Mouse (Mus musculus): Measurements from ENCODE around the gene Ankrd53. TPM values are rescaled to one million over a fixed set of nuclear protein-coding genes. Genes with fewer than 3 reads are reported as not detected.

Ankrd53 gene
- total and polyA plus RNA-seq, 2 experiments from 2014 or later, result 0.12 TPM; not detected in 1

DNA sequence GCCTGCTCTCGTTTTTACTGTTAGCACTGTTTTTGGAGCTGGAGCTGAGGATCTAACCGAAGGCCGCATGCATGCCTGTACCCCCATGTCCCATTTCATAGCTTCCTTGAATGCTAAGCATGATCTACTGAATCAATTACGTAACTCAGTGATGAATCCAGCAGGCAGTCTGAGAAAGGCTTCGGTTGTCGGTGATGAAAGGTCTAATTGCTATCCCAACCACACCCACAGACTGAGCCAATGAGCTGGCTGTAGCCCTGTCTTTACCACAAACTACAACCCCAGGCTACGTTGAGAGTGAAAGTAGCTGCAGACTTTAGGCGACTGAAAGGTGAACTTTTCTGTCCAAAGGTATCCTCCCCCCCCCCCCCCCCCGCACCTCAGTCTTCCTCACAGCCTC, 11.7 kb downstream of the Ankrd53 start:
- WGBS, result 74% methylated on average over 8 of the region's 9 CpGs
- peak overlapping the region; percentile 71 for H3K4me3 ChIP-seq (ENCODE audit: low read depth, low read length)
- no peaks in the 10 kb centered on the region for H3K27me3 ChIP-seq (ENCODE audit: insufficient read depth, low read length)
- no peak for TF ChIP-seq CTCF (IDR thresholded peaks at IDR 0.05)
- H3K9ac ChIP-seq (replicated peaks; ENCODE audit: low read length, poor library complexity, severe bottlenecking), result peak overlapping the region; percentile 82; the same call in 1 of the 2 replicates
- no peak overlapping the region for H3K27ac ChIP-seq (ENCODE audit: low read depth, low read length)
- DNase-seq (ENCODE audit: low spot score) (no peak), ATAC-seq (ENCODE audit: low FRiP score) (no peak)
- H3K4me1 ChIP-seq (ENCODE audit: insufficient read depth, low read length), result peaks cover 11% of the 10 kb centered on the region; the same call in 1 of the 2 replicates
- peak overlapping the region; percentile 92 for H3K4me2 ChIP-seq (ENCODE audit: low read depth, low read length, poor library complexity, severe bottlenecking)
- no peaks in the 10 kb centered on the region for H3K9me3 ChIP-seq (ENCODE audit: low read length)
- peaks cover 26% of the 10 kb centered on the region for H3K36me3 ChIP-seq (ENCODE audit: insufficient read depth, low read length)

- Histone ChIP-seq H3K27me3 (ENCODE audit: insufficient read depth, low read length) (no peaks in the 10 kb centered on the region), H3K9me3 (ENCODE audit: low read length) (no peaks in the 10 kb centered on the region), H3K9ac (replicated peaks; ENCODE audit: low read length, poor library complexity, severe bottlenecking) (peak overlapping the region; percentile 82), H3K27ac (ENCODE audit: low read depth, low read length) (peak overlapping the region; percentile 74), H3K4me3 (ENCODE audit: low read depth, low read length) (peak overlapping the region; percentile 71), H3K4me2 (ENCODE audit: low read depth, low read length, poor library complexity, severe bottlenecking) (peak overlapping the region; percentile 92), H3K36me3 (ENCODE audit: insufficient read depth, low read length) (peaks cover 20% of the 10 kb centered on the region), H3K4me1 (ENCODE audit: insufficient read depth, low read length) (peaks cover 11% of the 10 kb centered on the region; the same call in 1 of the 2 replicates)
- 3% methylated on average over 14 of the region's 14 CpGs for WGBS
- ATAC-seq (ENCODE audit: low FRiP score), result no peak; the same call in 1 of the 2 replicates
- DNase-seq (ENCODE audit: low spot score), result peak; percentile 9
- TF ChIP-seq CTCF (IDR thresholded peaks at IDR 0.05), result no peak
Observed at GRCm38 (mm10) chr6:83774781-83775563, 12.5 kb downstream of the Ankrd53 start.

DNA sequence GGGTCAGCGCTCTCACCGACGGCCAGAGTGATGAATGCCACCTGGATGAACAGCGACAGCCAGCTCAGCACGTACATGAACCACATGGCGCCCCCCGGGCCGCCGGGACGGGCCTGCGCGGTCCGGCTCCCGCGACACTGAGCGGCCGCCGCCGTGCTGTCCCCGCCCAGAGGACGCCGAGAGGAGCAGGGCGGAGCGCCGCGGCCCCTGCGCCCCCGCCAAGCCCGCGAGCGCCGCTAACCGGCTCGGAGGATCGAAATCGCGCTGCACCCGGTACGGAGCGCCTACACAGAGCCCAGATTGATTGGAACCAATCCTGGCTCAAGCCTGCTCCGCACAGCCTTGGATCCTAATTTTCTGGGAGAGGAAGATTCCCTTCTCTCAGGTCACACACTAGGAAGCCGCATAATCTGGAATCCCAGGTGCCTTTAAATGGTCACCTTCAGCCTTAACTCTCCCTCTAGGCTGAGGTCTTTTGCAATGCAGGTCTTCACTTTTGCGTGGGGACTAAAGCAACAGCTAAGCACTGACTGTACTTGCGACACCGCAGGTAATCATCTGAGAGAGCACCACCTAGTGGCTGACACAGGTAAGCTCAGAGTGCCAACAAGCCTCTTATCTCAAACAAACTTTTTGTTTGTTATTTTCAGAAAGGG, 13.3 kb downstream of the Ankrd53 start, which contains the start of gene Tex261:
Gene Tex261, minus strand, starts transcription at position 176 of the 656 bp plus-strand sequence.
- H3K4me1 ChIP-seq (ENCODE audit: insufficient read depth, low read length), result peaks cover 11% of the 10 kb centered on the region; the same call in 1 of the 2 replicates
- H3K27me3 ChIP-seq (ENCODE audit: insufficient read depth, low read length), result no peaks in the 10 kb centered on the region
- WGBS, result under 1% methylated on average over 39 of the region's 45 CpGs
- ATAC-seq (ENCODE audit: low FRiP score), result peak; percentile 92
- peak within 1 kb of the TSS; percentile 74 for H3K27ac ChIP-seq (ENCODE audit: low read depth, low read length)
- peaks cover 14% of the 10 kb centered on the region for H3K36me3 ChIP-seq (ENCODE audit: insufficient read depth, low read length)
- peak within 1 kb of the TSS; percentile 71 for H3K4me3 ChIP-seq (ENCODE audit: low read depth, low read length)
- H3K9me3 ChIP-seq (ENCODE audit: low read length), result no peaks in the 10 kb centered on the region
- DNase-seq (ENCODE audit: low spot score), result peak; percentile 91
- TF ChIP-seq CTCF (IDR thresholded peaks at IDR 0.05), result peak; percentile 79
- peak within 1 kb of the TSS; percentile 82 for H3K9ac ChIP-seq (replicated peaks; ENCODE audit: low read length, poor library complexity, severe bottlenecking)
- peak within 1 kb of the TSS; percentile 92 for H3K4me2 ChIP-seq (ENCODE audit: low read depth, low read length, poor library complexity, severe bottlenecking)

DNA sequence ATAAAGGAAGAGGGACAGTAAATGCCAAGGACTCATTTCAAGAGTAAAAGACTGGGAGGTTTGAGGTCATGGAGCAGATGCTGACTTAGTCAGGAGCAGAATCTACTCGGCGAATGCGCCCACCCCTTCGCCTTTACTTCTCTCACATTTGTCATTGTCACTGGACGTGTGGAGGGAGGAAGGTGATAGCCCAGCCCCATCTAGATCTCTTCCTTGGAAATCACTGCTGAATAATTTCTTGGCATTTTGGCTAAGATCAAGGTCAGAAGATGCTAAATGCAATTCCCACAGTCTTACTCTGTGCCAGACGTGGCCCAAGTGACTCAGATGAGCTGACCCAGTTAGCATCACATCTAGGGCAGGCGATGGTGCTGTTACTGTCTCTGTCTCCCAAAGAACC, 15.9 kb downstream of the Ankrd53 start:
- Histone ChIP-seq H3K36me3 (ENCODE audit: insufficient read depth, low read length) (no peaks in the 10 kb centered on the region), H3K4me1 (ENCODE audit: insufficient read depth, low read length) (peaks cover 11% of the 10 kb centered on the region; the same call in 1 of the 2 replicates), H3K9ac (replicated peaks; ENCODE audit: low read length, poor library complexity, severe bottlenecking) (no peak overlapping the region), H3K27me3 (ENCODE audit: insufficient read depth, low read length) (no peaks in the 10 kb centered on the region), H3K4me3 (ENCODE audit: low read depth, low read length) (no peak overlapping the region), H3K4me2 (ENCODE audit: low read depth, low read length, poor library complexity, severe bottlenecking) (no peak overlapping the region), H3K9me3 (ENCODE audit: low read length) (no peaks in the 10 kb centered on the region), H3K27ac (ENCODE audit: low read depth, low read length) (no peak overlapping the region)
- DNase-seq (ENCODE audit: low spot score) (no peak), ATAC-seq (ENCODE audit: low FRiP score) (no peak)
- 87% methylated on average over 7 of the region's 7 CpGs for WGBS
- no peak for TF ChIP-seq CTCF (IDR thresholded peaks at IDR 0.05)

DNA sequence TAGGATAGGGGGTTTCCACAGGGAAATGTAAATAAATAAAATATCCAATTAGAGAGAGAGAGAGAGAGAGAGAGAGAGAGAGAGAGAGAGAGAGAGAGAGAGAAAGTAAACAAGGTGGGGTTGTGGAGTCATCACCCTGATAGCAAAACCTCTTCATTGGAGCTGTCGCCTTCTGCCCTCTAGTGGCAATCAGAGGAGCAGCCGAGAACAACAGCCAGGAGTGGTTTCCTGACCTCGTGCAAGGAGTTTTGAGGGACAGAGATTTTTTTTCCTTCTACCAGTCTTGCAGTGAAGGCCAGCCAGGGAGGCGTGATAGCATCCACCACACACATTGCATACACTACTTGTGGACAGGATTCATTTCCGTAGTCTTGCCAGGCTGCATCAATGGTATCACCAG, 16.6 kb downstream of the Ankrd53 start:
- no peak overlapping the region for H3K4me2 ChIP-seq (ENCODE audit: low read depth, low read length, poor library complexity, severe bottlenecking)
- H3K36me3 ChIP-seq (ENCODE audit: insufficient read depth, low read length), result no peaks in the 10 kb centered on the region
- no peak overlapping the region for H3K4me3 ChIP-seq (ENCODE audit: low read depth, low read length)
- WGBS, result 7% methylated on average over 5 of the region's 5 CpGs
- no peaks in the 10 kb centered on the region for H3K9me3 ChIP-seq (ENCODE audit: low read length)
- ATAC-seq (ENCODE audit: low FRiP score), result no peak
- peaks cover 8% of the 10 kb centered on the region; the same call in 1 of the 2 replicates for H3K4me1 ChIP-seq (ENCODE audit: insufficient read depth, low read length)
- no peak overlapping the region for H3K9ac ChIP-seq (replicated peaks; ENCODE audit: low read length, poor library complexity, severe bottlenecking)
- TF ChIP-seq CTCF (IDR thresholded peaks at IDR 0.05), result peak; percentile 84
- H3K27ac ChIP-seq (ENCODE audit: low read depth, low read length), result no peak overlapping the region
- peak; percentile 52 for DNase-seq (ENCODE audit: low spot score)
- no peaks in the 10 kb centered on the region for H3K27me3 ChIP-seq (ENCODE audit: insufficient read depth, low read length)

GRCm38 (mm10) chr6:83786426-83786825, 24.0 kb downstream of the Ankrd53 start:
- no peak overlapping the region for H3K4me2 ChIP-seq (ENCODE audit: low read depth, low read length, poor library complexity, severe bottlenecking)
- no peak overlapping the region for H3K9ac ChIP-seq (replicated peaks; ENCODE audit: low read length, poor library complexity, severe bottlenecking)
- no peaks in the 10 kb centered on the region for H3K4me1 ChIP-seq (ENCODE audit: insufficient read depth, low read length)
- WGBS, result 87% methylated on average over 3 of the region's 3 CpGs
- no peaks in the 10 kb centered on the region for H3K27me3 ChIP-seq (ENCODE audit: insufficient read depth, low read length)
- H3K27ac ChIP-seq (ENCODE audit: low read depth, low read length), result no peak overlapping the region
- H3K4me3 ChIP-seq (ENCODE audit: low read depth, low read length), result no peak overlapping the region
- DNase-seq (ENCODE audit: low spot score) (no peak), ATAC-seq (ENCODE audit: low FRiP score) (no peak)
- H3K9me3 ChIP-seq (ENCODE audit: low read length), result no peaks in the 10 kb centered on the region
- no peaks in the 10 kb centered on the region for H3K36me3 ChIP-seq (ENCODE audit: insufficient read depth, low read length)
- no peak for TF ChIP-seq CTCF (IDR thresholded peaks at IDR 0.05)

Data from midbrain, postnatal 0 days (tissue).